Mouse (Mus musculus): ENCODE measurements around the gene Slc10a4. TPM values are rescaled to one million over a fixed set of nuclear protein-coding genes. Genes with fewer than 3 reads are reported as not detected.

Slc10a4 gene
- total and polyA plus RNA-seq, 2 experiments from 2014 or later: 14.2 to 27.0 TPM

DNA sequence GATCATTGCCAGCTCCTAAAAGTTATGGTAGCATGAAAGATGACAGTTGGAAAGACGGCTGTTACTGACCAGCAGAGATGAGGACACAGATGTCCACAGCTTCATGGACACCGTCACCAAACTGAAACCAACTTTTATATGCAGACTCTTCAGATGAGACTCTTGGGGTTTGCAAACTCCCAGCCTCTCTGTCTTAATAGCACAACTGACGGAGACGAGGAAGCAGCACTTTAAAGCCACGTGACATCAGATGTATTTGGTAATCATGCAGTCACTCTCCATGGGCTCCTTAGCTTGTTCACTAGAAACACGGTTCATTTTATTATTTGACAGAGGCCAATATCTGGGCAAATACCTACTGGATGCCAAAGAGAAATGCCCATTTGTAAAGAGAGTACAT is 30.7 kb upstream of the Slc10a4 start:
- no peak for TF ChIP-seq CTCF (IDR thresholded peaks at IDR 0.05; ENCODE audit: low read depth)
- Histone ChIP-seq H3K9ac (no peak overlapping the region), H3K36me3 (ENCODE audit: insufficient read depth) (peaks cover 31% of the 10 kb centered on the region), H3K27me3 (ENCODE audit: insufficient read depth, low read length) (no peaks in the 10 kb centered on the region), H3K27ac (ENCODE audit: low read depth, low read length) (no peak overlapping the region), H3K4me2 (ENCODE audit: low read depth) (no peak overlapping the region), H3K4me3 (ENCODE audit: low read depth, low read length) (no peak overlapping the region), H3K4me1 (ENCODE audit: insufficient read depth) (no peaks in the 10 kb centered on the region), H3K9me3 (ENCODE audit: low read length) (no peaks in the 10 kb centered on the region)
- DNase-seq (no peak), ATAC-seq (no peak)
- 93% methylated on average over 6 of the region's 6 CpGs for WGBS

DNA sequence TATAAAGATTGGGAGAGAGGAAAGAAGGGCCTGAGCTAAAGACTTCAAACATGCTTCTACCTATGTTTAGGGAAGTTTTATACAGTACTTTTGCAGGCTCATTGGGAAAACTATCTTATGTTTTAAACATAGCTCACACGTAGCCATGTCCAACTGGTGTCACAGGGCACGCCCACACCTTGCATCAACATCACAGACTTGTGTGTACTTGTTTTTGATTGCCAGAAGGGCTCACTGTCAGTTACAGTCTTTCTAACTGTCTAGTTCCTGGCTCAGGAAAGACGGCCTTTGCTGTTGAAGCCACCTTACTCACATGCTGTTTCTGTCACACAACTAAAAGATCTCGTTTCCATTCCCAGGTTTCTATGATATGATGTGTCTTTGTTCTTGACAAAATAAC is 30.1 kb upstream of the Slc10a4 start:
- H3K9me3 ChIP-seq (ENCODE audit: low read length): no peaks in the 10 kb centered on the region
- no peak for DNase-seq
- H3K4me2 ChIP-seq (ENCODE audit: low read depth): no peak overlapping the region
- peaks cover 28% of the 10 kb centered on the region for H3K36me3 ChIP-seq (ENCODE audit: insufficient read depth)
- no peaks in the 10 kb centered on the region for H3K27me3 ChIP-seq (ENCODE audit: insufficient read depth, low read length)
- no peak for TF ChIP-seq CTCF (IDR thresholded peaks at IDR 0.05; ENCODE audit: low read depth)
- no peak overlapping the region for H3K9ac ChIP-seq
- no peak overlapping the region for H3K4me3 ChIP-seq (ENCODE audit: low read depth, low read length)
- no peaks in the 10 kb centered on the region for H3K4me1 ChIP-seq (ENCODE audit: insufficient read depth)
- no peak overlapping the region for H3K27ac ChIP-seq (ENCODE audit: low read depth, low read length)
- no peak for ATAC-seq
- WGBS: 82% methylated on average over 4 of the region's 4 CpGs

DNA sequence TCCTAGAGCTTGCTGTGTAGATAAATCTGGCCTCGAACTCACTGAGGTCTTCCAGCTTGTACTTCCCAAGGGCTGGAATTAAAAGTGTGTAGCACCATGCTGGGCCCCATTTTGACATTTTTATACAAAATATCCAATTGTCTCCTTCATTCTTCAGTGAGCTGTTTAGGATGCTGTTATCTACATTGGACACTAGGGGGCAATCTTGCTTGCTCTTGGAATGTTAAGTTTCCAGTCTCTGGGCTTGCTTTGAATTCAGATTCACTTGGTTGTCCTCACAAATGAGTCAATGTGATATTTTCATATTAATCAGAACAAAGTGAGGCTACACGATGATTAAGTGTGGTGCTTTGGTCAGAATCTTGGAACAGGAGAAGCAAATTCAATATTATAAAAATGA is 22.6 kb upstream of the Slc10a4 start:
- Histone ChIP-seq H3K4me3 (ENCODE audit: low read depth, low read length) (no peak overlapping the region), H3K27ac (ENCODE audit: low read depth, low read length) (no peak overlapping the region), H3K36me3 (ENCODE audit: insufficient read depth) (peaks cover 6% of the 10 kb centered on the region; the same call in 1 of the 2 replicates), H3K4me2 (ENCODE audit: low read depth) (no peak overlapping the region), H3K27me3 (ENCODE audit: insufficient read depth, low read length) (no peaks in the 10 kb centered on the region), H3K9me3 (ENCODE audit: low read length) (no peaks in the 10 kb centered on the region), H3K4me1 (ENCODE audit: insufficient read depth) (no peaks in the 10 kb centered on the region), H3K9ac (no peak overlapping the region)
- TF ChIP-seq CTCF (IDR thresholded peaks at IDR 0.05; ENCODE audit: low read depth): peak; percentile 88
- ATAC-seq: peak; percentile 60
- 6% methylated on average over 2 of the region's 2 CpGs for WGBS
- DNase-seq: peak; percentile 76

DNA sequence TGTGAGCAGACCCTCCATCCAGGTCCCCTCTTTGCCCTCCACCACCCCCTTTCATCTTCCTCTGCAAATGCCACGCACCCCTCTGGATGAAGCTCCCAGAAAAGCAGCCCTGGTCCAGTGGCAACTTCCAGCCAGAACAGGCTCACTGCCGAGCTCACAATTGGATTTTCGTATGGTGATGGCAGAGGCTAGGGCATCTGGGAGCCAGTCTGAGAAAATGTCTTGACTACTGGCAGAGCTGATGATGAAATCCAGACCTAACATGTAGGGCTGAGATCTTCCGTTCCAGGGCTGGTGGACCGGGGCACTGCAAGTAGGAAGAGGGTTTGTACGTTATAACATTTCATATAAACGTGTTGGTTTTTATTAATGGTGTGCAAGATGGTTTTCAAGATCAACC is 18.9 kb upstream of the Slc10a4 start:
- no peaks in the 10 kb centered on the region for H3K9me3 ChIP-seq (ENCODE audit: low read length)
- no peaks in the 10 kb centered on the region for H3K36me3 ChIP-seq (ENCODE audit: insufficient read depth)
- H3K9ac ChIP-seq: no peak overlapping the region
- H3K27me3 ChIP-seq (ENCODE audit: insufficient read depth, low read length): no peaks in the 10 kb centered on the region
- DNase-seq: no peak
- 91% methylated on average over 7 of the region's 7 CpGs for WGBS
- H3K27ac ChIP-seq (ENCODE audit: low read depth, low read length): no peak overlapping the region
- H3K4me2 ChIP-seq (ENCODE audit: low read depth): no peak overlapping the region
- ATAC-seq: no peak
- H3K4me1 ChIP-seq (ENCODE audit: insufficient read depth): 0 out of 2 replicates have a peak, but pooled peaks cover 3% of the 10 kb centered on the region
- no peak for TF ChIP-seq CTCF (IDR thresholded peaks at IDR 0.05; ENCODE audit: low read depth)
- no peak overlapping the region for H3K4me3 ChIP-seq (ENCODE audit: low read depth, low read length)

DNA sequence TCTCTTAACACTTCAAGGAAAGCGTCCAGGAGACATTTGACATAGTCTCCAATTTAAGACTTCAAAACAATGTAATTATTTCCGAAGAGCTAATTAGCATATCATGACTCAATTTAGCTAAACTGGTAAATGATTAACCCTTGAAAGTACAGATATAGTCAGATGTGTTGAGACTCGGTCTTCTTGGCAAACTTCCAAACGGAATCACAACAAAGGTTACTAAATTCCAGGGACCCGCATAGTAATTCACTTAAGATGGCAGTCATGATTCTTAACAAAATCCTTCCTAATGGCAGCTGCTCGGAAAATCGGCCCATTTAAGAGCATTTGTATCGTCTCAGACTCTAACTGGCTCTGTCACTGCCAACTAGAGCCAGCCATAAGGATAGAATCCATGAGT is 16.9 kb upstream of the Slc10a4 start:
- H3K4me3 ChIP-seq (ENCODE audit: low read depth, low read length): no peak overlapping the region
- ATAC-seq (no peak), DNase-seq (no peak)
- no peaks in the 10 kb centered on the region for H3K27me3 ChIP-seq (ENCODE audit: insufficient read depth, low read length)
- no peak overlapping the region for H3K9ac ChIP-seq
- 0 out of 2 replicates have a peak, but pooled peaks cover 3% of the 10 kb centered on the region for H3K4me1 ChIP-seq (ENCODE audit: insufficient read depth)
- TF ChIP-seq CTCF (IDR thresholded peaks at IDR 0.05; ENCODE audit: low read depth): no peak
- 22% methylated on average over 8 of the region's 8 CpGs for WGBS
- no peak overlapping the region for H3K27ac ChIP-seq (ENCODE audit: low read depth, low read length)
- H3K9me3 ChIP-seq (ENCODE audit: low read length): no peaks in the 10 kb centered on the region
- H3K4me2 ChIP-seq (ENCODE audit: low read depth): no peak overlapping the region
- H3K36me3 ChIP-seq (ENCODE audit: insufficient read depth): no peaks in the 10 kb centered on the region

DNA sequence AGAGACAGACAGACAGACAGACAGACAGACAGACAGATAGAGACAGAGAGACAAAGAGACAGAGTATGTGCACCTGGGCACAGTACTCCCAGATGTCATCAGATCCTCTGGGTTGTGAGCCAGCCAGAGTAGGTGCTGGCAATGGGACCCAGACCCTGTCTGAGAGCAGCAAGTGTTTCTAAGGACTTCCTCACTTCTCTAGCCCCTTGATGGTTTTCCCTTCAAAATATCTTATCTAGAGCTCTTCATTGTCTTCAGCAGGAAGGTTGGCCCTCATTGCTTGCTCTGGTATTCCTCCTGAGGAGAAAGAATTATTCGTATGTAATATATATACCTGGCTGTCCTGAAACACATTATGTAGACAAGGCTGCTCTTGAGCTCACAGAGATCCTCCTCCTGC is 14.2 kb upstream of the Slc10a4 start:
- H3K36me3 ChIP-seq (ENCODE audit: insufficient read depth): no peaks in the 10 kb centered on the region
- 87% methylated on average over 1 of the region's 1 CpGs for WGBS
- no peaks in the 10 kb centered on the region for H3K9me3 ChIP-seq (ENCODE audit: low read length)
- H3K4me1 ChIP-seq (ENCODE audit: insufficient read depth): 0 out of 2 replicates have a peak, but pooled peaks cover 3% of the 10 kb centered on the region
- DNase-seq: no peak
- H3K4me2 ChIP-seq (ENCODE audit: low read depth): no peak overlapping the region
- no peak overlapping the region for H3K4me3 ChIP-seq (ENCODE audit: low read depth, low read length)
- no peak overlapping the region for H3K27ac ChIP-seq (ENCODE audit: low read depth, low read length)
- H3K27me3 ChIP-seq (ENCODE audit: insufficient read depth, low read length): no peaks in the 10 kb centered on the region
- H3K9ac ChIP-seq: no peak overlapping the region
- TF ChIP-seq CTCF (IDR thresholded peaks at IDR 0.05; ENCODE audit: low read depth): no peak
- no peak for ATAC-seq

DNA sequence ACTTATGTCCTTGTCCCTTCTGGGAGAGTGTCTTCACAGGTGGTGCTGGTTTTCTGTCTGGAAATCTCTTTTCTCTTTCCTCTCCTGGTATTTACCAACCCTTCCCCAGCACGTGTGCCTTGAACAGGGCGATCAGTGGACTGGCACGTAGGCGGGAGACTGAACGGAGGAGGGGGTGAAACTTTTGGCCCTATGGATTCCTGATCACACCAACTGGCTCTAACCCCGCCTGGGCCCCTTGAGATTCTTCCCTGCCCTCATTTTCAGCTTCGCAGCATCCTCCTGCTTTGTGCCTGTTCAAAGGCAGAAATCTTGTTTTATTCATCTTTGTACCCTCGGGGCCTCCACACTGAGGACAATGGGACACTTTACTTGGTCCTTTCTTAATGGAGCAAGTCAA is 12.3 kb upstream of the Slc10a4 start:
- Histone ChIP-seq H3K27me3 (ENCODE audit: insufficient read depth, low read length) (no peaks in the 10 kb centered on the region), H3K4me2 (ENCODE audit: low read depth) (no peak overlapping the region), H3K27ac (ENCODE audit: low read depth, low read length) (no peak overlapping the region), H3K9me3 (ENCODE audit: low read length) (no peaks in the 10 kb centered on the region), H3K9ac (no peak overlapping the region), H3K4me1 (ENCODE audit: insufficient read depth) (0 out of 2 replicates have a peak, but pooled peaks cover 3% of the 10 kb centered on the region), H3K4me3 (ENCODE audit: low read depth, low read length) (no peak overlapping the region), H3K36me3 (ENCODE audit: insufficient read depth) (no peaks in the 10 kb centered on the region)
- WGBS: 38% methylated on average over 8 of the region's 8 CpGs
- TF ChIP-seq CTCF (IDR thresholded peaks at IDR 0.05; ENCODE audit: low read depth): no peak
- DNase-seq (no peak), ATAC-seq (no peak)

Data from forebrain, postnatal 0 days (tissue).